Mouse (Mus musculus) testis, adult 2 months (tissue): Measurements from ENCODE around the gene Hba-x.

Experiments used
- CTCF ChIP-seq: fragments of 200-500 bp; IDR thresholded peaks from 2 replicates; pipeline ENCODE4 v1.5.1; 2012; ENCODE audit warnings: low read depth, mild to moderate bottlenecking, inconsistent platforms, low read length, moderate library complexity; ENCODE audit not compliant: control insufficient read depth, insufficient read depth, insufficient replicate concordance
- POLR2A ChIP-seq: fragments of 200-500 bp; IDR thresholded peaks from 2 replicates; pipeline ENCODE4 v1.6.1; 2012; ENCODE audit warnings: low read depth, mild to moderate bottlenecking, inconsistent platforms, low read length, moderate library complexity; ENCODE audit not compliant: control insufficient read depth

DNA sequence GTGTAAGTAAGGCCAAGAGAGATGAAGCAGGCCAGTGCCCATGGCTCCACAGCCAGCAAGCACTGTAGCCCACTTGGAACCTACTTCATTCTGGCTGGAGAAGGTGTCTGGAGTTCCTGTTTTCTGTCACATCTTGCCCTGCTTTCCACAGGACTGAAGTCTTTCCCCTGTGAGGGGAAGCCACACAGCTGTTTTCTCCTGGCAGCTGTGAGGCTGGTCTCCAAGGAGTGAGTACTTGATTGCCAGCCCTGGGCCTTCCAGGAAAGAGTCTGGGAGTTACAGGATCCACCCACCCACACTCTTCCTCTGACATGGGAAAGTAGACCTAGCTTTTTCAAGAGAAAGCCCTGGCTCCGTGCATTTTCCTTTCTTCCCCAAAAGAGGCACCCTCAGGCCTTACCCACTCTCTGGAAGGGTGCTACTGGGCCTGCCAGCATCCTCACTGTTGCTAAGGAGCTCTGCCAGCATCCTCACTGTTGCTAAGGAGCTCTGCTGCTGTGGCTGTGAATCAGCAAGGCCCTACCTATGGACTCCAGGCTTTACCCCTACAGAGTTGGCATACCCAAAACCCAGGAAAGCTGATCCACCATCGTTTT lies 26.7 kb downstream of the Hba-x start:
- TF ChIP-seq CTCF (no peak), POLR2A (no peak)
